Mouse (Mus musculus): ENCODE results near the gene Prrt2. TPM values are rescaled to one million over a fixed set of nuclear protein-coding genes. Genes with fewer than 3 reads are reported as not detected.

Gene Prrt2
- polyA plus RNA-seq, 1 experiment: 10.2 TPM

- no peak for DNase-seq (ENCODE audit: low spot score)
Measured at GRCm38 (mm10) chr7:126999568-126999967, 21.4 kb downstream of the Prrt2 start.

- no peak for DNase-seq (ENCODE audit: low spot score)
Measured at GRCm38 (mm10) chr7:126996449-126996848, 24.6 kb downstream of the Prrt2 start.

- no peak for DNase-seq (ENCODE audit: low spot score)
Measured at GRCm38 (mm10) chr7:126988816-126989215, 32.2 kb downstream of the Prrt2 start.

DNA sequence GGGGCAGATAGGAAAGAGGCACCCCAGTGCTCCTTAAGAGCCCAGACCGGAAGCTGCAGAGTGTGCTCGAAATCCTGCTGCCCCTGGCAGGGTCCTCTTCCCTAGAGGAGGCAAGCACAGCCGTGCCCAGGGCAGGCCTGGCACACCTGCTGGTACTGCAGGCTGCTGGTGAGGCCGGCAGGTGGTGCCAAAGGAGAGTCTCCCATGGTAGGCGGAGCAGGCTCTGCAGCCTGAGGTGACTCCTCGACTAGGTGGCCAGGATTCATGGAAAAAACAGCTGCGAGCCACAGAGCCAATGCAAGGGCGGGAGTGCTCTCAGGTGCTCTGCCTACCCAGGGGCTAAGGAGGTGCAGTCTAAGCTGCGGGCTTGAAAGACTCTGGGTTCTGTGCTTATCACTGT lies 34.7 kb downstream of the Prrt2 start:
- no peak for DNase-seq (ENCODE audit: low spot score)

DNA sequence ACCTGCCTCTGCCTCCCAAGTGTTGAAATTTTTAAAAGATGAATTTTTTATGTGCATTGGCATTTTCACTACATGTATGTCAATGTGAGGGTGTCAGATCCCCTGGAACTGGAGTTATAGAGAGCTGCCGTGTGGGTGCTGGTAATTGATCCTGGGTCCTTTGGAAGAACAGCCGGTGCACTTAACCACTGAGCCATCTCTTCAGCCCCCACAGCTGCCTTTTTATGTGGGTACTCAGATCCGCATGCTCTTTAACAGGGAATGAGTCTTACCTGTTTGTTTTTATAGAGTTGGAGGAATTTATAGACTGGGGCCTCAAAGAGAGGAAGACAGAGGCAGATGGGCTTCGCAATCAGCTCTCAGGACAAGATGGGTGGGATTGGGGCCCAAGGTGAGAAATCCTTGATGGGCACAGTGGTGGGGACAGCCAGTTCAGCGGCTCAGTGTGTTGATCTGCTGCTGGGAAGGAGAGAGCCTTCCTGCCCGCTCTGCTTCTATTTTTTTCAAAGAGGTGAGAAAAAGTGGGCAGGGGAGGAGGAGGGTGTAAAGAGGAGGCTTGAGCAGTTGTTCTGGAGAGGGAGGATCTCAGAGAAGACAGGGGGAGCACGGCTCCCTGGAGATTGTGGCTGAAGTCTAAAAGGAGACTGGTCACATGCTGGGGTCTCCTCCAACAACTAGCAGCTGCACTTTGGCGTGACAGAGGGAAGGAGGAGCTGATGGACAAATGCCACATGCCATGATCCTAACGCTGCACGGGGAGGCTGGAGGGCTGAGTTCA lies 36.2 kb downstream of the Prrt2 start:
- DNase-seq (ENCODE audit: low spot score): no peak

DNA sequence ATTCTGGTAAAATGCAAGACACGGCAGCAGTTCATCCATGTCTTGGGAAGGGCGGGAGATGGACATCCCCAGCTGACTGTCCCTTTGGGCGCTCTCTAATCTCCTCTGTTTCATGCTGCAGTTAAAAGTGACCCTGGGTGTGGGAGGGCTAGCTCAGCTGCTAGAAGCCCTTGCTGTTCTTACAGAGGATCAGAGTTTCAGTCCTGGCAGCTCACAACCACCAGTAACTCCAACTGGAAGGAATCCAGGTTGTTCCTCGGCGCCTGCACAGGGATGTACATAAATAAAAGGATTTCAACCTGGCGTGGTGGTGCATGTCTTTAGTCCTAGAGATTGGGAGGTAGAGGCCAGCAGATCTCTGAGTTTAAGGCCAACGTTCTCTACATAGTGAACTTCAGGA lies 37.9 kb downstream of the Prrt2 start:
- DNase-seq (ENCODE audit: low spot score): no peak

- DNase-seq (ENCODE audit: low spot score): no peak
Measured at GRCm38 (mm10) chr7:126982054-126982453, 39.0 kb downstream of the Prrt2 start.

- DNase-seq (ENCODE audit: low spot score): no peak
Measured at GRCm38 (mm10) chr7:126981601-126982000, 39.4 kb downstream of the Prrt2 start.

DNA sequence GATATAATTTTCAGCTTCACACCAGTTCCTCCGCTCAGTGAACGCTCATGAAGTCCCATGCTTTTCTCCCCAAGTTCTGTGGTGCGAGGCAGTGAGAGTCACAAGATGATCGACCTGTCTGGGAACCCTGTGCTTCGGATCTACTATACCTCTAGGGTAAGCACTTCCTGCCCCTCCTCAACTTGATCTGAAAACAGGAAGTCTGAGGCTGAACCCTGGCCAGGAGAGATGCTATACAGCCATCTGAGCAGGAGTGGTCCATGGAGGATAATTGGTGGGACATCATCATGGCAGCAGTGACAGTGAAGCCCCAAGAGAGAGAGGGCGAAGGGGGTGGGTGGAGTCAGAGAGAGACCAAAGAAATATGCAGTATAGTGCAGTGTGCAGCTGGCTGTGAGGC lies 42.2 kb downstream of the Prrt2 start:
- no peak for DNase-seq (ENCODE audit: low spot score)

GRCm38 (mm10) chr7:126976878-126977459 lies 44.0 kb downstream of the Prrt2 start:
- no peak for DNase-seq (ENCODE audit: low spot score)

GRCm38 (mm10) chr7:126975950-126976866 lies 44.8 kb downstream of the Prrt2 start, which contains the start of gene Cdiptos:
TSS of gene Cdiptos (minus strand) at chr7:126976098.
- DNase-seq (ENCODE audit: low spot score): peak; percentile 93

DNA sequence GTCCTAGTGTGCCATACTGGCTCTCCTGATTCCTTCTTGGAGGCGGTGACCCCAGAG lies 45.3 kb downstream of the Prrt2 start, which contains the start of gene Cdipt:
Cdipt (plus strand) TSS at position 22 of the 57 bp plus-strand sequence.
- no peak for DNase-seq (ENCODE audit: low spot score)

DNA sequence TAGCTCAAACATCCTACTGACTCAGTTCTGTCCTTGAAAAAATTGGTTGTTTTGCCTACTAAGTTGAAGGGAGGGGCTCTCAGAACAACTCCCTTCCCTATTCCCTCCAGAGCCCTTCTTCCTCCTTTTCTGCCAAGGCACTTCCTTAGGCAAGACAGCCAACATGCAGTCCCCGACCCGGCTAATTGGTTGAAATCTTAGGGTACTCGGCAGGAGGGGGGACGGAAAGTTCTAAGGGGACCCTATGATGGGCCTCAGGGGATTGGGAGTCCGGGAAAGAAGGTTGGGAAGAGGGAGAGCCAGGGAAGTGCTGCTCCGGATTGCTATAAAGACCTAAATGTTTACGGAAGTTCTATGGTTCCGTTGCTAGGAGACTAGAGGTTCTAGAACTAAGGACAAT lies 45.5 kb downstream of the Prrt2 start:
- DNase-seq (ENCODE audit: low spot score): no peak

Other genes starting within 250 kb of the Prrt2 start
- gene Ypel3, start 244.3 kb downstream of the Prrt2 start, polyA plus RNA-seq (2012; rRNA removed): 188 and 213 TPM in 2 replicates
- 1.3 and 1.4 TPM in 2 replicates for gene Tbx6, start 239.7 kb downstream of the Prrt2 start, polyA plus RNA-seq (2012; rRNA removed)
- 106 and 121 TPM in 2 replicates for gene Ppp4c, start 228.7 kb downstream of the Prrt2 start, polyA plus RNA-seq (2012; rRNA removed)
- 2.4 and 2.9 TPM in 2 replicates for gene Fam57b, start 223.5 kb downstream of the Prrt2 start, polyA plus RNA-seq (2012; rRNA removed)
- gene 4930451I11Rik, start 189.6 kb downstream of the Prrt2 start, polyA plus RNA-seq (2012; rRNA removed): not detected in 2 replicates
- not detected in 2 replicates for gene Doc2a, start 173.8 kb downstream of the Prrt2 start, polyA plus RNA-seq (2012; rRNA removed)
- gene Hirip3, start 159.2 kb downstream of the Prrt2 start, polyA plus RNA-seq (2012; rRNA removed): 18.0 and 21.0 TPM in 2 replicates
- gene Ino80e, start 158.8 kb downstream of the Prrt2 start, polyA plus RNA-seq (2012; rRNA removed): 42.3 and 46.0 TPM in 2 replicates
- gene Taok2, start 136.5 kb downstream of the Prrt2 start, polyA plus RNA-seq (2012; rRNA removed): 55.8 and 65.4 TPM in 2 replicates
- gene Tmem219, start 98.3 kb downstream of the Prrt2 start, polyA plus RNA-seq (2012; rRNA removed): 41.3 and 46.0 TPM in 2 replicates
- 16.3 and 16.4 TPM in 2 replicates for gene Kctd13, start 92.3 kb downstream of the Prrt2 start, polyA plus RNA-seq (2012; rRNA removed)
- gene Asphd1, start 71.6 kb downstream of the Prrt2 start, polyA plus RNA-seq (2012; rRNA removed): not detected in 2 replicates
- gene Sez6l2, start 70.6 kb downstream of the Prrt2 start, polyA plus RNA-seq (2012; rRNA removed): 0.65 and 0.72 TPM in 2 replicates
- gene Cdipt, start 45.3 kb downstream of the Prrt2 start, polyA plus RNA-seq (2012; rRNA removed): 118 and 119 TPM in 2 replicates
- 2.2 and 2.7 TPM in 2 replicates for gene Cdiptos, start 45.1 kb downstream of the Prrt2 start, polyA plus RNA-seq (2012; rRNA removed)
- gene Mvp, start 6.6 kb downstream of the Prrt2 start, polyA plus RNA-seq (2012; rRNA removed): 46.2 and 52.7 TPM in 2 replicates
- gene Pagr1b, start 4.7 kb downstream of the Prrt2 start, polyA plus RNA-seq (2012; rRNA removed): 2.8 and 3.2 TPM in 2 replicates
- gene Pagr1a, start 3.9 kb downstream of the Prrt2 start, polyA plus RNA-seq (2012; rRNA removed): 16.4 and 18.2 TPM in 2 replicates
- gene Gm42742, start 114 bp downstream of the Prrt2 start, polyA plus RNA-seq (2012; rRNA removed): 66.3 and 76.5 TPM in 2 replicates
- gene Maz, start 5.8 kb upstream of the Prrt2 start, polyA plus RNA-seq (2012; rRNA removed): 72.0 and 72.5 TPM in 2 replicates
- gene Kif22, start 21.3 kb upstream of the Prrt2 start, polyA plus RNA-seq (2012; rRNA removed): 2.3 and 2.7 TPM in 2 replicates
- 0.15 and 0.34 TPM in 2 replicates for gene Zg16, start 66.1 kb upstream of the Prrt2 start, polyA plus RNA-seq (2012; rRNA removed)
- 4.4 and 6.0 TPM in 2 replicates for gene AI467606, start 70.1 kb upstream of the Prrt2 start, polyA plus RNA-seq (2012; rRNA removed)
- 0.80 and 0.81 TPM in 2 replicates for gene Qprt, start 101.0 kb upstream of the Prrt2 start, polyA plus RNA-seq (2012; rRNA removed)
- 1.2 and 1.9 TPM in 2 replicates for gene Spn, start 116.6 kb upstream of the Prrt2 start, polyA plus RNA-seq (2012; rRNA removed)
- gene Cd2bp2, start 174.8 kb upstream of the Prrt2 start, polyA plus RNA-seq (2012; rRNA removed): 66.2 and 68.8 TPM in 2 replicates
- 23.0 and 30.1 TPM in 2 replicates for gene Tbc1d10b, start 187.3 kb upstream of the Prrt2 start, polyA plus RNA-seq (2012; rRNA removed)
- gene Mylpf, start 187.7 kb upstream of the Prrt2 start, polyA plus RNA-seq (2012; rRNA removed): 1.2 and 2.1 TPM in 2 replicates
- gene Zfp553, start 211.8 kb upstream of the Prrt2 start, polyA plus RNA-seq (2012; rRNA removed): 10.0 and 10.5 TPM in 2 replicates
- 19.4 and 22.0 TPM in 2 replicates for gene Sept1, start 211.9 kb upstream of the Prrt2 start, polyA plus RNA-seq (2012; rRNA removed)
- 49.8 and 54.0 TPM in 2 replicates for gene Zfp771, start 223.1 kb upstream of the Prrt2 start, polyA plus RNA-seq (2012; rRNA removed)
- gene Dctpp1, start 239.5 kb upstream of the Prrt2 start, polyA plus RNA-seq (2012; rRNA removed): 19.2 and 24.9 TPM in 2 replicates